Mouse (Mus musculus): Measurements from ENCODE around the gene Fam208b.
"Not testable (repeated sequence)": the region's sequence is repeated elsewhere in the genome, so short reads cannot be mapped to it uniquely, and the experiment has no call there.

Fam208b gene

GRCm38 (mm10) chr13:3519357-3519756, 91.6 kb downstream of the Fam208b start:
- DNase-seq (ENCODE audit: low read depth, low spot score): not testable (repeated sequence)
